Mouse (Mus musculus) stomach, postnatal 0 days (tissue): ENCODE results near the gene Elac2. TPM values are rescaled to one million over a fixed set of nuclear protein-coding genes. Genes with fewer than 3 reads are reported as not detected.

ENCODE experiments used
- ATAC-seq: fragments of 200-750 bp; cut with Nextera tagmentation; 2 replicates; pipeline ENCODE4 v1.8.0; 2017; ENCODE audit not compliant: low FRiP score, low TSS enrichment
- DNase-seq: peaks from one replicate; pipeline ENCODE4 v3.0.0-alpha.2; 2016; ENCODE audit warnings: low spot score
- H3K27ac ChIP-seq: fragments of 300-500 bp; sonication (generic); replicated peaks from 2 replicates; pipeline ENCODE4 v1.5.1; 2014; ENCODE audit warnings: mild to moderate bottlenecking, control low read depth
- H3K27me3 ChIP-seq: fragments of 300-500 bp; sonication (generic); 2 replicates; pipeline ENCODE4 v1.6.1; 2014; ENCODE audit warnings: low read length; ENCODE audit not compliant: control insufficient read depth, insufficient read depth
- H3K36me3 ChIP-seq: fragments of 300-500 bp; sonication (generic); 2 replicates; pipeline ENCODE4 v1.6.1; 2014; ENCODE audit warnings: low read length, mixed read lengths; ENCODE audit not compliant: control insufficient read depth, insufficient read depth
- H3K4me1 ChIP-seq: fragments of 300-500 bp; sonication (generic); replicated peaks from 2 replicates; pipeline ENCODE4 v1.6.1; 2014; ENCODE audit warnings: antibody characterized with exemption; ENCODE audit not compliant: control insufficient read depth, insufficient read depth
- H3K4me2 ChIP-seq: fragments of 300-500 bp; sonication (generic); replicated peaks from 2 replicates; pipeline ENCODE4 v1.6.1; 2014; ENCODE audit warnings: low read depth, mild to moderate bottlenecking, control low read depth, moderate library complexity
- H3K4me3 ChIP-seq: fragments of 300-500 bp; sonication (generic); 2 replicates; pipeline ENCODE4 v1.5.1; 2014; ENCODE audit warnings: low read depth, low read length, control low read depth
- H3K9ac ChIP-seq: fragments of 300-500 bp; sonication (generic); 2 replicates; pipeline ENCODE4 v1.6.1; 2014; ENCODE audit warnings: mild to moderate bottlenecking, low read length, control low read depth, mixed read lengths
- H3K9me3 ChIP-seq: fragments of 300-500 bp; sonication (generic); 2 replicates; pipeline ENCODE4 v1.6.1; 2016; ENCODE audit warnings: low read length; ENCODE audit not compliant: control insufficient read depth
- CTCF ChIP-seq: IDR thresholded peaks from 2 replicates; pipeline ENCODE4 v1.5.1; 2016; ENCODE audit warnings: antibody characterized with exemption, low read depth, mild to moderate bottlenecking, moderate library complexity
- EP300 ChIP-seq: optimal IDR thresholded peaks from 2 replicates; pipeline ENCODE3; 2016; ENCODE audit warnings: antibody characterized with exemption
- WGBS: fragments of 180-500 bp; shearing (Covaris S2); extraction: QIAGEN DNeasy Blood & Tissue Kit; methylation state at CpG from one replicate; pipeline ENCODE4 v1.1.7; 2014; 5-methylcytosine and 5-hydroxymethylcytosine counted together
- polyA plus RNA-seq: library from polyadenylated mRNA; unstranded; fragments of >200 nt; fragmentation: Nextera tagmentation; extraction: Ambion mirVana; gene quantifications from 2 replicates; pipeline ENCODE4 v1.2.1, GENCODE M21; 2015

The Elac2 gene
- 14.0 and 15.4 TPM in 2 replicates for polyA plus RNA-seq

DNA sequence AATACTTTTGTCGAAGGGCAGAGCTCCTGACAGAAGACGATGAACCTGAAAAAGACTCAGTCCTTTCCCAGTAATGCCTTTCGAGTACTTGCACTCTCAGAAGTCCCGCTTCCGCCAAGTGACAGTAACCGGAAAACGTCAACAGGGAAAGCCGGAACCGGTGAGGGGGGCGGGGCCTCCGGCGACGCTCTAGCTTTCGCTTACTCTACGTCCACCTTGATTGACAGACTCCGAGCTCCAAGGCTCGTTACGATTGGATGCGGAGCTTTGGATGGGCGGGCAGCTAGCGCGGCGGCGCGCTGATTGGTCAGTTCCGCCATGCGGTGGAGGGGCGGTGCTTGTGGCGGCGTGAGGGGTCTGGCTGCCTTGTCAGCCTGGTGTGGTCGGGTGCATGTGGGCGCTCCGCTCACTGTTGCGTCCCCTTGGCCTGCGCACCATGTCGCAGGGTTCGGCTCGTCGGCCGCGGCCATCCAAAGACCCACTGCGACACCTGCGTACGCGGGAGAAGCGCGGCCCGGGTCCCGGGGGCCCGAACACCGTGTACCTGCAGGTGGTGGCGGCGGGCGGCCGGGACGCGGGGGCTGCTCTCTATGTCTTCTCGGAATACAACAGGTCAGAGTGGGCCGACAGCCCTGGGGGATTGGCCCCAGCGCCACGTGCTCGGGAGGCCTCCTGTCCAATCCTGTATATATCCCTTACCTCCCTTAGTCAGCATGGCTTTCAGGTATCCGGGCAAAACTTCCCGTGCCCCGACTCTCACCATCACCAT, at the start of gene Elac2:
Gene Elac2 (plus strand): TSS at position 319 of the 769 bp plus-strand sequence.
- Histone ChIP-seq H3K36me3 (peaks cover 4% of the 10 kb centered on the region; the same call in 1 of the 2 replicates), H3K9me3 (no peaks in the 10 kb centered on the region), H3K27me3 (no peaks in the 10 kb centered on the region), H3K4me3 (peak within 1 kb of the TSS; percentile 93), H3K9ac (peak within 1 kb of the TSS; percentile 72), H3K4me2 (peak within 1 kb of the TSS; percentile 79), H3K27ac (no peak within 1 kb of the TSS), H3K4me1 (no peaks in the 10 kb centered on the region)
- WGBS: under 1% methylated on average over 63 of the region's 65 CpGs
- TF ChIP-seq CTCF: no peak
- TF ChIP-seq EP300: no peak
- DNase-seq (peak; percentile 97), ATAC-seq (peak; percentile 100)

DNA sequence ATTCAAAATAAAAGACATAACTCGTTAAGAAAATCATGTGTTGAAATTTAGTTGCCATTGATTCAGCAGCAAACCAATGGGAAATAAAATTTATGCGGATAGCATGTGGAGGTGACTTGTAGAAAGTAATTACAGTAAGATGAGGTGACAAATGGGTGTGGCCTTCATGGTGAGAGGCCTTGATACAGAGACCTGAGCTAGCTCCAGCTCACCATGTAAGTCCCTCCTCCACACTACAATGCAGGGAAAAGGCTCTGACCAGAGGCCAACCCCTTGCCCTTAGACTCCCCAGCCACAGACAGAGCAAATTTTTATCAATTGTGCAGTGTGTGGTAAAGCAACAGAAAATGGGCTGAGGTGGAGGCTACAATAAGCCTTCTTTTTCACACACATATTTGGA, 49.7 kb upstream of the Elac2 start:
- Histone ChIP-seq H3K9me3 (no peaks in the 10 kb centered on the region), H3K27me3 (no peaks in the 10 kb centered on the region), H3K4me1 (no peaks in the 10 kb centered on the region), H3K36me3 (no peaks in the 10 kb centered on the region), H3K9ac (no peak overlapping the region), H3K27ac (no peak overlapping the region), H3K4me2 (no peak overlapping the region), H3K4me3 (no peak overlapping the region)
- ATAC-seq (no peak), DNase-seq (no peak)
- TF ChIP-seq EP300 (no peak), CTCF (no peak)
- 85% methylated on average over 2 of the region's 2 CpGs for WGBS

DNA sequence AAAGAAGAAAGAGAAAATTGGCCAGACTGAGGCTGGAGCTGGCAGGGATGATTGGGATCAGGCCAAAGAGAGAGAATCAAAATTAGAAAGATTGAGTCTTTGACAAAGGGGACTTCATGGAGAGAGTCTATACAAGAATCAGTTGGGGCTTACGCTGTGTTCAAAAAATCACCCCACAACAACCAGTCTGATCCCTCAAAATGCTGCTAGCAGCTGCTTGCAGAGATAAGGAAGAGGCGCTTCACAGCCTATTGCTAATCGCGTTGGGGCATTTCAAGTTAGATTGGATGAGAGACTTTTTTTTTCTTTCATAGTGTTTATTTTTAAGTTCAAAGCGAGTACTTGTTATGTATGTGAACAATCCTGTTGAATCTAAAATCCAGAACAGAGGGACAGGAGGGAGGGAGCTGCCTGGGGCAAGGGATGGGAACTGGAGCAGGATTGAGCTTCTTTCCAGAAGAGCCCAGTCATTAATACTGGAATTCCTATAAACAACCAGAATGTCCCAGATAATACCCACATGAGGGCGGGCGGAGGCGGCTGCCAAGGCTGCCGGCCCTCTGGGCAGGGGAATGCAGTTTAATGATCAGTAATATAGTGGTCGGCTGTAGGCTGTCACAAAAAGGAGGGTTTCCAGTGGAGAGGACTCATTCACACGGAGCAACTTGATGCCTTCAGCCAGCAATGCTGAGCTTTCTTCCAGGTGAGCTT, 47.6 kb upstream of the Elac2 start:
- ATAC-seq: no peak
- no peaks in the 10 kb centered on the region for H3K9me3 ChIP-seq
- WGBS: 51% methylated on average over 11 of the region's 11 CpGs
- no peak overlapping the region for H3K27ac ChIP-seq
- no peaks in the 10 kb centered on the region for H3K4me1 ChIP-seq
- H3K36me3 ChIP-seq: no peaks in the 10 kb centered on the region
- H3K4me3 ChIP-seq: no peak overlapping the region
- no peak overlapping the region for H3K4me2 ChIP-seq
- no peak overlapping the region for H3K9ac ChIP-seq
- TF ChIP-seq CTCF: no peak
- TF ChIP-seq EP300: no peak
- no peak for DNase-seq
- H3K27me3 ChIP-seq: no peaks in the 10 kb centered on the region

DNA sequence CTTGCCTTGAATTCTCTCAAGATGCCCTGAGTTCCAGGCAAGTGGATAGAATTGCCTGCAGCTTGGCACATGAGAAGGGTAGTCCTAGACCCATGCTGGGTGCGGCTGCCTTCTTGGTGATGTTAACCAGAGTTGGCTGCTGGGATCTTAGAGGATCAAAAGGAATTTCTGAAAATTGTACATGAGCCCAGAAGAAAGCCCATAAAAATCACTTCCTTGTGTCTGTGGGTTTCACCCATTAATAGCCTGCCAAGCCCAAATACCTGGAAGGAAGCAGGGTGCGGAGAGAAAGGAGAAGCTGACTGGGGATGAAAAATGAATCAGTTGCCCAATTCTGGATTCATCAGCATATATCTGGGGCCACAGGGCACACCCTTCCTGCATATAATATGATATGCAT, 41.6 kb upstream of the Elac2 start:
- no peaks in the 10 kb centered on the region for H3K36me3 ChIP-seq
- 72% methylated on average over 2 of the region's 2 CpGs for WGBS
- ATAC-seq: no peak

DNA sequence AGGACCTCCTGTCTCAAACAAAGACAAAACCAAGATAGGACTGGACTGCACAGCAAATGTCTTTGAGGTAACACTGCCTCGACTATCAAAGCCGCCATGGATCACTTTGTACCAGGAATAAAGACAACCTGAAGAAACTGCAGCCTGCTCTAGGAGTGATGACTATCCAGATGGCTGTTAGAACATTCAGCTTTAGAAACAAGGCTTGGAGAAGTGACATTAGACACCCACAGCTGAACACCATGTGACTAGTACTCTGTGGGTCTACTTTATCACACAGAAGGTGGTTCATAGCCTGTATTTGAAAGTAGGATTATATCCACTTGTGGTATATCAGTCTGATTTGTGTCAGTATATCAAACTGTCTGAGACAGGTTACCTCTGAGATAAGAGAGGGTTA, 37.6 kb upstream of the Elac2 start:
- no peak for TF ChIP-seq EP300
- no peak for TF ChIP-seq CTCF
- Histone ChIP-seq H3K9me3 (no peaks in the 10 kb centered on the region), H3K27ac (no peak overlapping the region), H3K36me3 (no peaks in the 10 kb centered on the region), H3K4me3 (no peak overlapping the region), H3K9ac (no peak overlapping the region), H3K4me1 (no peaks in the 10 kb centered on the region), H3K4me2 (no peak overlapping the region), H3K27me3 (no peaks in the 10 kb centered on the region)
- ATAC-seq: no peak
- 85% methylated on average over 2 of the region's 2 CpGs for WGBS
- DNase-seq: no peak

More for the DNA sequence above, 41.6 kb upstream of the Elac2 start:
- Histone ChIP-seq H3K4me3 (no peak overlapping the region), H3K9ac (no peak overlapping the region), H3K27ac (no peak overlapping the region), H3K4me1 (no peaks in the 10 kb centered on the region), H3K9me3 (no peaks in the 10 kb centered on the region), H3K4me2 (no peak overlapping the region), H3K27me3 (no peaks in the 10 kb centered on the region)
- TF ChIP-seq EP300 (no peak), CTCF (no peak)
- DNase-seq: no peak

DNA sequence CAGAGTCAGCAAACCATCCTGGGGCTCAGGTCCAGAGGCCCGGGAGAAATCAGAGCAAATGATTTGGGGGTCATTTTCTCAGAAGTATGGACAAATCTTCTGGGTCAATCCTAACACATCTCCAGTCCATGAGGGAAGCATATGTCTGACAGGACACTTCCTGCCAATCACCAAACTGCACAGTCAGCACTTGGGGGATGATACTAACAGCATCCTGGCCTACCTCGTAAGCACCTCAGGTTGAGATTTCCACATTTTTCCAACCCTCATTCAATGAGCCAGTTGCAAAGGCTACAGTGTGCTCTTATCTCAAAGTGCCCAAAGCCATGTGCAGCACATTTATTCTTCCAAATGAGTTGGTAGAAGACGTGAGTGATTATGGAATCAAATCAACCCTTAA, 29.1 kb upstream of the Elac2 start:
- ATAC-seq (no peak), DNase-seq (no peak)
- Histone ChIP-seq H3K9me3 (no peaks in the 10 kb centered on the region), H3K4me1 (no peaks in the 10 kb centered on the region), H3K36me3 (no peaks in the 10 kb centered on the region), H3K27me3 (no peaks in the 10 kb centered on the region), H3K4me3 (no peak overlapping the region), H3K27ac (no peak overlapping the region), H3K9ac (no peak overlapping the region), H3K4me2 (no peak overlapping the region)
- TF ChIP-seq EP300 (no peak), CTCF (no peak)
- WGBS: 67% methylated on average over 3 of the region's 3 CpGs
